Mouse (Mus musculus) kidney, postnatal 25 days (tissue): ENCODE results near the gene Acap3.

Experiments used
- DNase-seq, 2 experiments: peaks; one replicate each; pipeline ENCODE4 v3.0.0; 2021; ENCODE audit warnings: mixed read lengths in 2 of 2

The Acap3 gene

DNA sequence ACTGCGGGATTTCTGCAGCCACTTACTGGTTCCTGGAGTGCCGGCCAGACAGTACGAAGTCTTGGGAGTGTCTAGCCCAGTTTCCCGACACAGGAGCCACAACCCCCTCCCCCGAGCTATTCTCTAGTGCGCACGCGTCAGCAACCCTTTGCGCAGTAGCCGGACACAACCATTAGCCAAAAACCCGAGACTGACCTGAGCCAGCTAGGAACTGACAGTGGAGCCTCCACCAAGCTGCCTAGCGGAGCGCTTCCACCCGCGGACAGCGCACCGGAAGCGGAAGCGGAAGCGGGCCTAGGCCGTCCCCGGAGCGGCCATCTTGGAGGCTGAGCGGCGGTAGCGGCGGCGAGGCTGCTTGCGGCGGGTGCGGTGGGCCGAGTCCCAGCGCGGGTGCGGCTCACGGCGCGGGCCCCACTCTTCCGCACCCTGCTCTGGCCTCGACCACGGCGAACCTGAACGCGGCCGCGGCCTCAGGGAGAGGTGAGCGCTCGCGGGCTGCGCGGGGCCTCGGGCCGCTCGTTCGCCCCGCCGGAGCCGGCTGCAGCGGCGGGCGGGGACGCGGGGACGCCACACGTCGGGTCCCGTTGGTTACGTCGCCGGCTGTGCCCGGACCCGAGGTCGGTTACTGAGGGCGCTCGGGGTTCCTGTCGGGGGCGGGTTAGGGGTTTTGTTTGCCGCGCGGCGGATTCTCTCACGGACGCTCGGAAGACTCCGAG is 52.1 kb downstream of the Acap3 start, which contains the start of gene Ube2j2:
Ube2j2 (plus strand) TSS at position 298 of the 716 bp plus-strand sequence.
- peak; percentile 91 to 97 for DNase-seq

DNA sequence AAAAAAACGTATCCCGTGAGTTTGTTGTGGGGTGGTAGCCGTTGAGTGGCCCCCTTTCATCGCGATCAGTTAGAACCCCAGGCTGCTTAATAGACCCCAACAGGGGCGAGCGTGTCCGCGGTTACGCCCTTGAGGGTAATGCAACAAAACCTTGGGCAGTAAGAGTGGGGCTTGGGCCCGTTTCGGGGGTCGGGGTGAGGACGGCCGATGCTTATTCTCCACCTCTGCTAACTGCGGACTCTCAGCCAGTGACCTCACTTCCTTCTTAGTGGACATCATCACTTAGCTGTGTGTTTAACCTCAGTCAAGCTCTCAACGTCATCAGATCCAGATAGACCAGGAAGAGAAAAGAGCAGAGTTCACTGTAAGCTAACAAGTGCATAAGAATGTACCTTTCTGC is 52.6 kb downstream of the Acap3 start:
- DNase-seq = peak in 1 of 2 experiments; percentile 47

DNA sequence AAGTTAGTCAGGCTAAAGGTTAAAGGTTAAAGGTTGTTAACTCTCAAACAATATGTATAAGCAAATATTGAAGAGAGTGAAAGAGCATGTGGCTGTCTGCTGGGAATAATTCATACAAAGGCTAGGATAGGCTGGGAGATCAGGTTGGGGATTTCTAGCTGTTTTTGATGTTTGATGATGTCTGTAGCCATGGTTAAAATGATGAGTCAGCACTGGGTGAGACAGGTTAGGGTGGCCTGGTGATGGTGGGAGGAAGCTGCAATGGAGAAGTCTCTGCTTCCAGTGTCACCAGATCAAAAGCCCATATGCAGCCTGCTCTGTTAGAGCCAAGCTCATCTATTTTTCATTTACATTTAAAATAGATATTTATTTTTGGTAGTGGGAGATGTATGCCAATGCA is 55.5 kb downstream of the Acap3 start:
- DNase-seq = no peak

DNA sequence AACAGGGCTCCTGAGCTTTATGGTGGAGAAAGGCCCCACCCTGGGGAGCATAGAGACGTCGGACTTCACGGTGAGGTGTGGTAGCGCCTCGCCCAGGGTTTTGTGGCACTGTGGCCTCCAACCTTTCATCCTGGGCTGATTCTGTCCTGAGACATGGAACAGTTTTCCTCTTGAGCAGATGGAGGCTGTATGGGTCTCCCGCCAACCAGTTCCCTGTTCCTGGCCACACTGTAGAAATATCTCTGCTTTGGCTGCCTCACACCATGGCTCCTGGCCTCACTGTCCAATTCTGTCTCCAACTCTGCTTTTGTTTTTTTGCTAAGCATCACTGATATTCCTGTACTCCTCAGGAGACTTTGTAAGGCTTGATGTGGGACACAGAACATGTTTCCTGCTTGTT is 63.9 kb downstream of the Acap3 start:
- no peak for DNase-seq
